Mouse (Mus musculus): ENCODE data around the gene Ube2m.

- TF ChIP-seq POLR2A (IDR thresholded peaks at IDR 0.05; ENCODE audit: low read depth, low read length) (no peak), CTCF (IDR thresholded peaks at IDR 0.05; ENCODE audit: borderline replicate concordance, insufficient read depth, low read length) (no peak)
Observed at GRCm38 (mm10) chr7:12987409-12988189, 50.5 kb downstream of the Ube2m start.

Data from embryonic fibroblast, embryonic 13.5 days (primary cell).